Comparison of ENCODE assay signal across 13 mouse cellular contexts in genomic region chr3:99515751-99516150, GRCm38 (mm10).
A peak's percentile ranks its signal among the peaks of the same experiment; 100 is the strongest.
DNase-seq lines count a peak whose midpoint lies in the region; ATAC-seq and TF ChIP-seq lines count a peak whose summit lies in the region.
"Had no signal": no experiment of that assay in that cellular context is flagged by ENCODE, and none has a peak within 500 bp of the region (broad histone marks: within the 10 kb centered on the region; RNA-seq: fewer than 3 reads in every experiment).

No protein-coding gene starts in this region.

- no peak for TF ChIP-seq CTCF in brain, embryonic 14.5 days (IDR thresholded peaks at IDR 0.05; ENCODE audit: borderline replicate concordance, extremely low read depth, insufficient read depth, insufficient read length)

- no peak for TF ChIP-seq POLR2A in brain, embryonic 14.5 days (IDR thresholded peaks at IDR 0.05; ENCODE audit: borderline replicate concordance, extremely low read depth, insufficient read depth, insufficient read length, poor library complexity, severe bottlenecking)

- no peak for ATAC-seq in granulocyte monocyte progenitor cell, adult 5-6 weeks (replicated peaks; ENCODE audit: poor library complexity, severe bottlenecking)
- ATAC-seq: liver, postnatal 0 days had no signal

- DNase-seq in brain, embryonic 14.5 days (ENCODE audit: low read depth), result peak; percentile 60
- DNase-seq in frontal cortex, postnatal 10 days (ENCODE audit: low spot score in 2 of 2), result peak; percentile 12 to 18
- DNase-seq in layer of hippocampus, postnatal 14 days (ENCODE audit: low spot score in 2 of 2), result peak; percentile 6 to 16
- DNase-seq in right cerebral cortex, adult 18-20 months, result peak; percentile 46
- DNase-seq in adrenal gland, postnatal 14 days, result no peak
- DNase-seq in spleen, postnatal 4 days (ENCODE audit: low spot score in 2 of 2), result no peak
- DNase-seq in thymus, postnatal 10 days (ENCODE audit: low spot score in 2 of 2), result no peak
- DNase-seq: cerebellum, adult 9-11 months; gastrocnemius, postnatal 14 days; kidney, adult 8-10 months; liver, postnatal 0 days; thymus, postnatal 4 days had no signal

Comparison
In these comparisons a context has a peak if more than half of its experiments do, and no peak if none do; other contexts are left out.
1. DNase-seq: peak in brain, embryonic 14.5 days (single experiment), frontal cortex, postnatal 10 days (2 of 2), layer of hippocampus, postnatal 14 days (2 of 2) and right cerebral cortex, adult 18-20 months (single experiment); none in adrenal gland, postnatal 14 days (single experiment), spleen, postnatal 4 days (0 of 2) and thymus, postnatal 10 days (0 of 2).